Mouse (Mus musculus) cerebellum, adult 11-12 months (tissue): Measurements from ENCODE around the gene Pced1b.

Experiments
- DNase-seq: peaks from one replicate; pipeline ENCODE4 v3.0.0; 2022

Pced1b gene

DNA sequence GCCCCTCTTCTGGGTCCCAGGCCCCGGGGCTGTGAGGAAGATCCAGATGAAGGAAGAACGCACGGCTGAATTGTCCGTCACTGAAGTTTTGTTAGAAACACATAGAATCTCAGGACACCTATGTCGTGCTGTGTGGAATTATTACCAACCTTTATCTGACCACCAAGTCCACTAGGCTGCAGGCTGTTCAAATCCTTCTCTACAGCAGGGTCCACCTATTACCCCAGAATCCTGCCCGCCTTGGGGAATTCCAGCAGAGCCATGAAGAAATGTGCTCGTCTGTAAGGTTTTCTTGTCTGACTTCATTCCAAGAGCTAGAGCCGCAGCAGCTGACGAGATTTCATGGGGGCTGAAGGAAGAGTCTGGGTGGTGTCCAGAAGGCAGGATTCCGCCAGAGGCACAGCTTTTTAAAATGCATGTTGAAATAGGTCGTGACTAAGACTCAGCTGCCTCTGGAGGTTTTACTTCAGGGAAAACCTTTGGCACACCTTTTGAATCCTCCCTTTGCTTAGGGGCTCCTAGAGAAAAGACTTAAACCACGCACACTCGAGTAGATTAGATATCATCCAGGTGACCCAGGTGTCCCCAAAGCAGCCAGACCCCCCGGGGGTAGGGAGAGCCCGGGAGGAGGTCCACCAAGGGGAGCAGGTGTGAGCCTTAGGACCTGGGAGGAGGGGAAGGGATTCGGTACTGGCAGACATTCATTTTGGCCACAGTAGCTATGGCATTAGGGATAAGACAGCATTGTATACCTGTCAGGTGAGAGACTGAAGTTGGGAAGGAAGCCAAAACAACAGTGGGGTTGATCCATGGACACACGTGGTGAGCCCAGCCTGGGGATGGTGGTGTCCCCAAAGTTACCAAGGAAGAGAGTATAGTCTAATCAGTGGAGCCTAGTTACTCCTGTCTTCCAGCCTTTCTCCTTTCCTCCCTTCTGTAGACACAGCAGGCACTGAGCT, 160.9 kb downstream of the Pced1b start:
- DNase-seq = no peak

DNA sequence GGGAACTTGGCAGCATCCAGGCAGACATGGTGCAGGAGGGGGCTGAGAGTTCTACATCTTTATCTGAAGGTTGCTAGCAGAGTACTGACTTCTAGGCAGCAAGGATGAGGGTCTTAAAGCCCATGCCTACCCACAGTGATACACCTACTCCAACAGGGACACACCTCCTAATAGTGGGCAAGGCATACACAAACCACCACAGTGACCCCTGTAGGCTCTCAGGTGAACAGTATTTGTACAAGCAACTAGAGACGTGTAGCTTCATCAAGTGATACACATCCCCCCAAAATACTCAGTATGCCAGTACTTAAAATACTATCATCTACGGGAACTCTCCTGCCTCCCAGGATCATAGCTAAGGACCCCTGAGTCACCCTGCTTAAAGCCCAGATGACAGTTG, 164.2 kb downstream of the Pced1b start:
- DNase-seq = no peak

DNA sequence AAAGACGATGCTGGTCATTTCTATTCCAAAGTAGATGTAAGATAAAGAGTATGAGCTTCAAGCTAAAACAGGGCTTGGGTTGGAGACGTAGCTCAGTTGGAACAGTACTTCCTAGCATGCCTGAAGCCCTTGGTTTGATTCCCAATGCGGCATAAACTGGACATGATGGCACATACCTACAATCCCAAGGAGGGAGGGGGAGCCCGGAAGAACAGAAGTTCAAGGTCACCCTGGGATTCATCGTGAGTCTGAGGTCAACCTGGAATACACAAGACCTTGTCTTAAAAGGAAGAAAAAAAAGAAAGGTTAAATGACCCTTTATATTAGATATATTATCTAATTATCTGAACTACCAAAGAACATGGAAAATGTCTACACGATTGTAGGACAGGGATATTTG, 164.8 kb downstream of the Pced1b start:
- no peak for DNase-seq

DNA sequence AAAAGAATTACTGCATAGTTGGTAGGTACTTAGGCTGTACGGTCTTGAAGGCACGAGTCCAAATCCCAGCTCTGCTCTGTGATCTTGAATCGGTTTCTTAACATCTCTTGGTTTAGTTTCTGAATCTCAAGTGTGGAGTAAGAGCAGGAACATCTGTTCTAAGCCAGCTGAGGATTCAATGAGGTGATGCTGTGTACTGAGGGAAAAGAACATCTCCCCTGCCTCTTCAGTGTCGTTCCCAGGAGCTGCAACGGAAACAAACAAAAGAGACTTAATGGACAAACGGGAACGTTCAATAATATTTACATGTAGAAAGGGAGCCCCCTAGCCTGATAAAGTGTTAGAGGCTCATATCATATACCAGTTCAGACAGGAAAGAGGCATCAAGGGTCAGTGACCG, 165.4 kb downstream of the Pced1b start:
- no peak for DNase-seq

DNA sequence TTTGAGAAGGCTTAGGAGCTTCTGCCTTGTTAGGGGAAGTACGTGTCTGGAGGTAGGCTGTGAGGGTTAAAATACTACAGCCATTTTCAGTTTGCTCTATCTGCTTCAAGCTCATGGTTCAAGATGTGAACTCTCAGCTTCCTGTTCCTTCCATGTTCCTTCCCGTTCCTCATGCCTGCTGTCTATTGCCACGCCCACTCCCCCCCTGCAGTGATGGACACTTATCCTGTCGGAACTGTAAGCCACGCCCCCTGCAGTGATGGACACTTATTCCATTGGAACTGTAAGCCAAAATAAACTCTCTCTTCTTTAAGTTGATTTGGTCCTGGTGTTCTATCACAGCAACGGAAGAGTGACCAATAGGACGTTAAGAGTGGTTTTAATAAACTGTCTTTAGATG, 166.0 kb downstream of the Pced1b start:
- no peak for DNase-seq

DNA sequence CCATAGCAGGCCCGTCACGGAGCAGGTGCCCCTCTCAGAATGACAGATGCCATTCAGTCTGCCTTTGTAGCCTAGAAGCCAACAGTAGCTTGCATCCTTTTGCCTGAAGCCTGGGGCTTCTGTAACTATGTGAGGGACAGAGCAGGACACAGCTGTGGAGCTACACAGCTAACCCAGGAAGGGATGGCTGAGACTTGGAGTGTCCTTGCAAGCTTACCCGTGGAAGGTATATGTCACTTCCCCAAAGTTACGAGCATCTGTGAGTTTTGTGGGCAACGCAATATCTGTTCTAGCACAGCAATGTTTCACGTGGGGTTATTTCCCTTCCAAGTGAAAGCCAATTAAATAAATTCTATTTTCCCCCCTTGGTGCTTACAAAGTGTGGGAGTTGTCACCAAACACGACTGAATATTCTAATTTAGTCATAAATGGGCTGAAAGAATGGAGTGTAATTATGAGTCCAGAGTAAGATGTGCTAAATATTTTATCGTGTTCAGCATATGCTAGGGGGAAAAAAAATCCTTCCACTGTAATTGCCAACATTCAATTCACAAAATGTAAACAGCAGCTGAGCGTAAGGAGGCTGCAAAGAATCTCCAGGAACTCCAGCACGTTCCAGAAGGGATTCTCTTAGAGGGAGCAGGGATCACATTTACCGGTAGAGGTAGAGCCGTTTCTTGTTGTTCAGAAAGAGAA, 168.0 kb downstream of the Pced1b start:
- no peak for DNase-seq

DNA sequence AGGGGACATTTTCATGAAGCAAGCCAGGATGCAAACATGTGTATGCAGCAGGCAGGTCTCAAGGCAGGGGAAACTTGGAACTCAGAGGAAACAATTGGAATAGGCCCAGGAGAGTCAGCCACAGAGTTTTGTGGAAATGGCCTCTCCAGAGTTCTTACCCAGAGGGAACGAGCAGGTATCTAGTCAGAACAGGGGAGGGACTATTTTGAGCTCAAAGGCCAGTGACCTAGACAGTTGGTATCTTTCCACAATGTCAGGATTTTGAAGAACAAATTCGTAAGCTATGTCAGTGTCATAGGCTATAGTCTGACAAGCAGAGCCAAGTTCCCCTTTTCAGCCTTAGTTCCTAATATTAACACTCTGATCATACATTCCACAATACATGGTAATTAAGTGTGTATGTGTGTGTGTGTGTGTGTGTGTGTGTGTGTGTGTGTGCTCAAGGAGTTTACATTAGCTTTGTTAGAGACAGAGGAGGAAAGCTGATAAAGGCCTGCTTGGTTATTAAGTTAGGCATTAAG, 168.6 kb downstream of the Pced1b start:
- DNase-seq = no peak

DNA sequence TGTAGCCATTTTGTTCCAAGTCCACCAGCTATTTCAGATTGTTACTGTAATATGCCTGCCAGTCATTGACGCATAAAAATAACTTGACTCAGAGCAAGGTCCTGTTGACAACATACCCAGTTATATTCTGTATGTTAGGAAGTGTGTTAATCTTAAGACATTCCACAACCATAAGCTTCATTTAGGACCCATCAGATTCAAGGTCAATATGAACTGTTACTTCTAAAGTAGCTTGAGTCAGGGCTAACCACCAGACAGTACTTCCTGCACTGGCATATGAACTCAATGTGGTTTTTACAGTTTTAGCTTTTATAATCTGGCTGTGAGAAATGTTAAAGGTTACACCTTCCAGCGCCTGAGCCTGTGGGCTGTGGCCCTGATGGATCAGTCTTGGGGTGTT, 173.4 kb downstream of the Pced1b start:
- no peak for DNase-seq

DNA sequence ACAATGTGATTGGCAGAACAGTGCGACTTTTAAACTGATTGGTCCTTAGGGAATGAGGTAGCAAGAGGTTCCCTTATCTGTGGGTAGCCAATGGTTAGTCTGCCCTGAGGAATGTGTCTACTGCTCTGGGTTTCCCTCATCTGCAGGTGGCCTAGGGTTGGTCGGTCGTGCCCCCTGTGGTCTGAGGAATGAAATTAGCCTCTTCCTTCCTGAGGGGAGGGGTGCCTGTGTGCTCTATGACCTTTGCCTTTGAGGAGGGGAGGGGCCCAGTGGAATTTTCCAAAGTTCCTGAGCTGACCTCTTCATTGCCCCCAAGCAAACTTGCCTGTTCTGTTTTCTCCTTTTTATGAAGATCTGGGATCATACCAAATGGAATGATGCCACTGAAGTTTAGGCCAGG, 174.6 kb downstream of the Pced1b start:
- DNase-seq = no peak

DNA sequence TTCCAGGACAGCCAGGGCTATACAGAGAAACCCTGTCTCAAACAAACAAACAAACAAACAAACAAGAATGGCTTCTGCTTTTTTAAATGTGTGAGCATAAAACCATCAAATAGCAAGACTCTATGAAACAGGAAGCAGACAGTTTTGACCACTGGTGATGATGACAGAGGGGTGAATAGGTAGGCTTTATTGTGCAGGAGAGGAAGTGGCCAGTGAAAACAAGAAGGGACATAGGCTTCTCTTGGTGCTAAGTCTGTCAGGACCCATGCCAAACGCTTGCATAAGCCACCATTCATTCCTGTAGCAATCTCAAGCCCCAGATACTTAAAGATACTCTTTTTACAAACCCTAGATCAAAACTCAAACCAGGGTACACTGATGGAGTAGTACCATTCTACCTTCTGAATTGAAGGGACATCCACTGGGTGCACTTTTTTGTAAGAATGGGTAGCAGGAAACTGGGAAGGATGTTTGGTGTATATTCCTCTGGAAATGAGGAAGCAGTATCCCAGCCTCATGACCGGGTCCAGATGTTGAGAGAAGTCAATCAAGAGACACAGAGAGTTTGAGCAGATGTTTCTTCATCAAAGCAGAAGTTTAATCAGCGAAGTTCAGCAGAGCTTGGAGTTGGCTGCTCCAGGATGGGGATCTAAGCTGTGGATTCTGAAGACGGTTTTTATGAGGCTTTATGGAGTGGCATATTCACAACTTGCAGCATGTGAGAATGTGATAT, 175.5 kb downstream of the Pced1b start:
- no peak for DNase-seq

DNA sequence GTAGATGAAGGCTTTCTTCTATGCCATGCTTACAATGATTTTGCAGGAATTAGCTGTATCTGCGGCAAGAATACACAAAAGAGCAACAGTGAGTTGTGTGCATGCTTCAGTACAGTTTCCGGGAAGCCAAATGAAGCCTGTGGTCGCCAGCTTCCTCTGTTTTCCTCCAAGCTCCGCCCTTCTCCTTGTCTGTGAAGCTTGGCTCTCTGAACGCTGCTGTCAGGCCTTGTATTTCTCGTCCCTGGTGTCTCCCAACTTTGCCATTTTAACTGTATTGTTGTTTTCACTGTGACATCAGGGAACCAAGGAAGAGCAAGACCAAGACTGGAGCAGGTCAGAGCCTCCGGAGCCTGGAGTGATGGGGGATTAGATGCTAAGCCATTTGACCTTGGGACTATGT, 177.5 kb downstream of the Pced1b start:
- DNase-seq = no peak

DNA sequence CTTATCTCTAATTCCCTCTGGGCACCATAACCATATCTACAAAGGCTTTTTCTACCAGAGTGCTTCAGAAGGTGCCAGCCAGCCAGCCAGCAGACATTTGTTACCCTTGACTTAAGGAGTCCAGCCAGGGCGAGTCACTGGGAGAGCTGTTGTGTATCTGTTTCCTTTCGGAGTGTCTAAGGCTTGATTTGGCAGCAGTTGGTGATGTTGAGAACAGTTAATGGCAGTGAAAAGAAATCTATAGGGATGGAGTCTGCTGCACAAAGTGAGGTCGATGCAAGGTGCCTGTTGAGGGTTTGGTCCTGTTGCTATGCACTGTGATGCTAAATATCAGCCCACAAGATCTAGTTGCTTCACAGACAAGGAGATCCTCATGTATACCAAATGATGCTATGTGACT, 178.1 kb downstream of the Pced1b start:
- no peak for DNase-seq

DNA sequence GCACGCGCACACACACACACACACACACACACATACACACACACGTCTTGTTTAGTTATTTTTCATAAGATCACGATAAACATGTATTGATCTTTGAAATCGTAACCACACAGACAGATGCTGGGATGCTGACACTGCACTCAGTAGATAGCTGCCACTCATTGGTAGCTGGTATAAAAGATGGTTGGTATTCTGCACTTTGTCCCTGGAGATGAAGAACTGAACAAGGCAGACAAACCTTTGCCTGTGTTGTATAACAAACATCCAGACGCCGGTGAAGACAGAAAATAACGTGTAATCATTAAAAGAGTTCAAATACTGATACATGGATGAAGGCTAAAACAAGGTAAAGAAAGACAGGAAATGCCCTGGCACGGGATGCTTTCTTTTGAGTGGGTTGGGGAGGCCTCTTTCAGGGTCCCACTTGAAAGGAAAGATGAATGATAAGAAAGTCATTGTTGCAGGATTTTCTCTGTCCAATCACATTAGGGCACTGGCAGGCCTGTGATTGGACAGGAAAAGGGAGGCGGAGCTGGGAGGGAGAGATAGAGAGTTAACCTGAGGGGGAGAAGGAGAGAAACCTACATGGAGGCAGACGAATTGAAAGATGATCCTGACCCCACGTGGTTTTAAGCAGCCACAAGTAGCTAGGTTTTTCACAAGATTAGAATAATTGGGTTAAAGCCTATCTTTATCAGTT, 182.4 kb downstream of the Pced1b start:
- no peak for DNase-seq

DNA sequence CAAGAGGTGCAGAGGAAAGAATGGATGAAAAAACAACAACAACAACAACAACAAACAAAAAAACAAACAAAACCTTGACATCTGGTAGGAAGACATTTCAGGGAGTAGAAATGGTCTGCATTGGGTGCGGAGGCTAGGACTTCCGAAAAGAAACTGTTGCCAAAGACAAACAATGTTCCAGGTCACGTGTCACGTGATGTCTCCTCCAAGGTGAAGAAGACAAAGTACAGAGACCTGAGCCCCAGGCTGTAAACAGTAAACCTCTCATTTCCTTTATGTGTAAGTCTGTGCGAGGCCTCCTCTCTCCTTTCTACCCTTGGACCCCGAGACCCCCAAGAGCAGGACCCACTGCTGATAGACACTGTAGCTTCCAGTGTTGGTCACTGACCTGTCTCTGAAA, 184.6 kb downstream of the Pced1b start:
- no peak for DNase-seq

DNA sequence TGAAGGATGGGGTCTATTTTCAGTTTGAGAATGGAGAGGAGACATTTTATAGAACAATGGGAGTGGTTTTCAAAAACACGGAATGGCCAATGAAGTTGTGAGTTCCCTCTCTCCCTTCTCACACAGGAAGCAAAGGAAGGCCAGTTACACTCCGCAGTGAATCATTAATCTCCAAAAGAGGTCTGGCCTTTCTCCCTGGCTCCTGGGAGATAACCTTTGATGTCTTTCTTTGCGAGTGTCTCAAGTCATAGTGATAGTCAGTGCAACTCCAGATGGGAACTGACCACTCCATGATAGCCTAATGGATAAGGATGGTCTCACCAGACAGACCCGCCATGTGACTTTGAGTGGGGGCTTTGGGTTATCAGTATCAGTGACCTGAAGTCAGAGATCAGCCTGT, 185.3 kb downstream of the Pced1b start:
- DNase-seq = no peak
